Mouse (Mus musculus): Measurements from ENCODE around the gene Cbx3. TPM values are rescaled to one million over a fixed set of nuclear protein-coding genes. Genes with fewer than 3 reads are reported as not detected.

The Cbx3 gene
- polyA plus RNA-seq, 1 experiment = 20.5 TPM

DNA sequence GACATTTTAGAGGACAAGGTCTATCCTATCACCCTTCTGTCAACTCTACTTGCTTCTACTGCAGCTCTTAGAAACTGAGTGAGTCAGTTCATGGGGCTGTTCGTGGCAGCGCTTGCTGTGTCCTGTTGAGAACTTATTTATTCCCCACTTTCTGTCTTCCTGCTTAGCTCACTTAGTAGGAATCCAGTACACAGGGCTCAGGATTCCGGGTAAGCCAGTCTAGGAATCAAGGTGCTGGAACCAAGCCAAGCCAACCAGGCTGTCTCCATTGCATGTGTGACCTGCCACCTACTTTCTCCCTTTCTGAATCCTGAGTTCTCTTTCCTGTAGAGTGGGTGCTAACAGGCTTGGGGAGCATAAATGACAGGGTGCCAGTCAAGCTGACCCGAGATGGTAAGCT, 32.5 kb upstream of the Cbx3 start:
- Histone ChIP-seq H3K36me3 (ENCODE audit: control insufficient read depth, insufficient read depth, low read length) (no peaks in the 10 kb centered on the region), H3K4me3 (ENCODE audit: control insufficient read depth, insufficient read depth, low read length) (no peak overlapping the region), H3K4me1 (replicated peaks; ENCODE audit: control insufficient read depth, insufficient read depth, low read length) (peaks cover 20% of the 10 kb centered on the region), H3K27me3 (ENCODE audit: control insufficient read depth, insufficient read depth, low read length) (peaks cover 2% of the 10 kb centered on the region; the same call in 1 of the 2 replicates), H3K27ac (ENCODE audit: control insufficient read depth, insufficient read depth, low read length) (no peak overlapping the region)
- no peak for DNase-seq
- WGBS = 87% methylated on average over 4 of the region's 4 CpGs
- TF ChIP-seq CTCF (IDR thresholded peaks at IDR 0.05; ENCODE audit: borderline replicate concordance, control insufficient read depth, extremely low read depth, insufficient read depth, low read length, poor library complexity) = no peak
- no peak for TF ChIP-seq POLR2A (IDR thresholded peaks at IDR 0.05; ENCODE audit: control insufficient read depth, extremely low read depth, insufficient read depth, low read length, poor library complexity)

- Histone ChIP-seq H3K27me3 (ENCODE audit: control insufficient read depth, insufficient read depth, low read length) (no peaks in the 10 kb centered on the region), H3K4me3 (ENCODE audit: control insufficient read depth, insufficient read depth, low read length) (no peak overlapping the region), H3K36me3 (ENCODE audit: control insufficient read depth, insufficient read depth, low read length) (no peaks in the 10 kb centered on the region), H3K27ac (ENCODE audit: control insufficient read depth, insufficient read depth, low read length) (no peak overlapping the region), H3K4me1 (replicated peaks; ENCODE audit: control insufficient read depth, insufficient read depth, low read length) (peaks cover 10% of the 10 kb centered on the region)
- no peak for DNase-seq
- TF ChIP-seq CTCF (IDR thresholded peaks at IDR 0.05; ENCODE audit: borderline replicate concordance, control insufficient read depth, extremely low read depth, insufficient read depth, low read length, poor library complexity) = no peak
- TF ChIP-seq POLR2A (IDR thresholded peaks at IDR 0.05; ENCODE audit: control insufficient read depth, extremely low read depth, insufficient read depth, low read length, poor library complexity) = no peak
- 93% methylated on average over 9 of the region's 9 CpGs for WGBS
Measured at GRCm38 (mm10) chr6:51438826-51439330, 31.3 kb upstream of the Cbx3 start.

DNA sequence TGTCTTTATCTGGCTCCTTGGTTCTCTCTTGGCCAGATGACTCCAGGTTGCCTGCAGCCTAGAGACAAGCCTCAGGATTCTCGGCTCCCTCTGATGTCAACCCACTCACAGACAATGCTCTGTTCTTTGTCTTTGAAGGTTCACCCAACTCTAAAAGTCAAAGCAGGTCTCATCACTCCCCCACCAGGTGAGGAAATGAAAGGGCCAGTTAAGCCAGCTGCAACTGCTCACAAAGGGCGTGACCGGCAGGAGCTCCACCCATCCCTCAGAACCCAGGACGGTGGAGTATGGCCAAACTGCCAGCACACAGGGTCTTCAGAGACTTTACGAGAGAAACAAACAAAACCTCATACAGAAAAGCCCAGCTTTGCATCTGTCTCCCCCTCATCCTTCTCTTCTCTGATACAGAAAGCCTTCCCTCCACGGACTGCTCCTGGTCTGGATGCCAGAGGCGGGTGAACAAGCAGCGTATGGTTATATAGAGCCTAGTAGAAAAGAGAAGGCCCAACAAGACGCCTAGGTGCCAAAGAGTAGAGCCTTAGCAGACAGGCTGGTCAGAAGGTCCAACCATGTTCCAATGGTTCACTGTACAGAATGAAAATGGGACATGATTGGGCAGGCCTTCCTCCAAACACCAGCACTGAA, 27.8 kb upstream of the Cbx3 start:
- TF ChIP-seq CTCF (IDR thresholded peaks at IDR 0.05; ENCODE audit: borderline replicate concordance, control insufficient read depth, extremely low read depth, insufficient read depth, low read length, poor library complexity) (no peak), POLR2A (IDR thresholded peaks at IDR 0.05; ENCODE audit: control insufficient read depth, extremely low read depth, insufficient read depth, low read length, poor library complexity) (no peak)
- 49% methylated on average over 9 of the region's 9 CpGs for WGBS
- H3K4me3 ChIP-seq (ENCODE audit: control insufficient read depth, insufficient read depth, low read length) = no peak overlapping the region
- DNase-seq = peak; percentile 59
- H3K36me3 ChIP-seq (ENCODE audit: control insufficient read depth, insufficient read depth, low read length) = no peaks in the 10 kb centered on the region
- no peaks in the 10 kb centered on the region for H3K27me3 ChIP-seq (ENCODE audit: control insufficient read depth, insufficient read depth, low read length)
- H3K4me1 ChIP-seq (replicated peaks; ENCODE audit: control insufficient read depth, insufficient read depth, low read length) = peaks cover 10% of the 10 kb centered on the region
- no peak overlapping the region for H3K27ac ChIP-seq (ENCODE audit: control insufficient read depth, insufficient read depth, low read length)

DNA sequence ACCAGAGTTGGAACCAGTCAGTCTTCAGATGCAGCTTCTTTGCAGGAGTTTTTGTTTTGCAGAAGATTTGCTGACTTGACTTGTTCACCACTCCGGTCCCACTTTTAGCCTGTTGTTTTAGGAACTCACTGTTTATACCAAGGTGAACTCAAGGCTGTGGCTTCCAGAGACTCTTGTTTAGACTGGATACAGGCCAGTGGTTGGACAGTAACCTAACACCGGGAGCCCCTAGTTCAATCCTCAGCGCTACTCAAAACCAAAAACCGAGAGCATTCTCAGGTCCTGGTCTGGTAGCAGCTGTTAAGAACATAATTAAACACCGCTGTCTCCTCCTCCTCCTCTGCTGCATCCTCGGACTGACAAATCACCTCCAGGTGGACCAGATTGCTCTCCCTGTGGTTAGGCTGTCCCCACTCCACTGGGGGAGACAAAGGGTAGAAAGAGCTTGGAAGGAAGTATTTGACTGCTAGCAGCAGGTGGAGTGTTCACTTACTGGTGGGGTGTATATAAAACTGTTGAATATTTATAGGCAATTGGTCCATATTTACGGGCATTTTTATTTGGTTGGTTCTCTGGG, 17.1 kb upstream of the Cbx3 start:
- Histone ChIP-seq H3K27me3 (ENCODE audit: control insufficient read depth, insufficient read depth, low read length) (no peaks in the 10 kb centered on the region), H3K4me1 (replicated peaks; ENCODE audit: control insufficient read depth, insufficient read depth, low read length) (peaks cover 3% of the 10 kb centered on the region; the same call in 1 of the 2 replicates), H3K36me3 (ENCODE audit: control insufficient read depth, insufficient read depth, low read length) (peaks cover 11% of the 10 kb centered on the region), H3K4me3 (ENCODE audit: control insufficient read depth, insufficient read depth, low read length) (no peak overlapping the region), H3K27ac (ENCODE audit: control insufficient read depth, insufficient read depth, low read length) (no peak overlapping the region)
- no peak for TF ChIP-seq POLR2A (IDR thresholded peaks at IDR 0.05; ENCODE audit: control insufficient read depth, extremely low read depth, insufficient read depth, low read length, poor library complexity)
- no peak for TF ChIP-seq CTCF (IDR thresholded peaks at IDR 0.05; ENCODE audit: borderline replicate concordance, control insufficient read depth, extremely low read depth, insufficient read depth, low read length, poor library complexity)
- WGBS = 78% methylated on average over 7 of the region's 7 CpGs
- DNase-seq = no peak

GRCm38 (mm10) chr6:51454949-51455348, 15.2 kb upstream of the Cbx3 start:
- TF ChIP-seq POLR2A (IDR thresholded peaks at IDR 0.05; ENCODE audit: control insufficient read depth, extremely low read depth, insufficient read depth, low read length, poor library complexity) (no peak), CTCF (IDR thresholded peaks at IDR 0.05; ENCODE audit: borderline replicate concordance, control insufficient read depth, extremely low read depth, insufficient read depth, low read length, poor library complexity) (no peak)
- WGBS = 50% methylated on average over 3 of the region's 3 CpGs
- H3K27ac ChIP-seq (ENCODE audit: control insufficient read depth, insufficient read depth, low read length) = no peak overlapping the region
- H3K27me3 ChIP-seq (ENCODE audit: control insufficient read depth, insufficient read depth, low read length) = no peaks in the 10 kb centered on the region
- no peak overlapping the region for H3K4me3 ChIP-seq (ENCODE audit: control insufficient read depth, insufficient read depth, low read length)
- no peak for DNase-seq
- H3K4me1 ChIP-seq (replicated peaks; ENCODE audit: control insufficient read depth, insufficient read depth, low read length) = no peaks in the 10 kb centered on the region
- H3K36me3 ChIP-seq (ENCODE audit: control insufficient read depth, insufficient read depth, low read length) = peaks cover 29% of the 10 kb centered on the region

- TF ChIP-seq CTCF (IDR thresholded peaks at IDR 0.05; ENCODE audit: borderline replicate concordance, control insufficient read depth, extremely low read depth, insufficient read depth, low read length, poor library complexity) (no peak), POLR2A (IDR thresholded peaks at IDR 0.05; ENCODE audit: control insufficient read depth, extremely low read depth, insufficient read depth, low read length, poor library complexity) (no peak)
- H3K4me1 ChIP-seq (replicated peaks; ENCODE audit: control insufficient read depth, insufficient read depth, low read length) = no peaks in the 10 kb centered on the region
- no peak overlapping the region for H3K4me3 ChIP-seq (ENCODE audit: control insufficient read depth, insufficient read depth, low read length)
- peaks cover 41% of the 10 kb centered on the region for H3K36me3 ChIP-seq (ENCODE audit: control insufficient read depth, insufficient read depth, low read length)
- no peak for DNase-seq
- H3K27ac ChIP-seq (ENCODE audit: control insufficient read depth, insufficient read depth, low read length) = no peak overlapping the region
- no peaks in the 10 kb centered on the region for H3K27me3 ChIP-seq (ENCODE audit: control insufficient read depth, insufficient read depth, low read length)
- 74% methylated on average over 1 of the region's 1 CpGs for WGBS
Measured at GRCm38 (mm10) chr6:51456198-51456597, 14.0 kb upstream of the Cbx3 start.

Measured in thymus, adult 2 months (tissue).